Mouse (Mus musculus): ENCODE measurements around the gene Tnfrsf8. TPM values are rescaled to one million over a fixed set of nuclear protein-coding genes. Genes with fewer than 3 reads are reported as not detected.

Tnfrsf8 gene
- total and polyA plus RNA-seq, 3 experiments: 12.7 to 31.0 (median 24.7) TPM

DNA sequence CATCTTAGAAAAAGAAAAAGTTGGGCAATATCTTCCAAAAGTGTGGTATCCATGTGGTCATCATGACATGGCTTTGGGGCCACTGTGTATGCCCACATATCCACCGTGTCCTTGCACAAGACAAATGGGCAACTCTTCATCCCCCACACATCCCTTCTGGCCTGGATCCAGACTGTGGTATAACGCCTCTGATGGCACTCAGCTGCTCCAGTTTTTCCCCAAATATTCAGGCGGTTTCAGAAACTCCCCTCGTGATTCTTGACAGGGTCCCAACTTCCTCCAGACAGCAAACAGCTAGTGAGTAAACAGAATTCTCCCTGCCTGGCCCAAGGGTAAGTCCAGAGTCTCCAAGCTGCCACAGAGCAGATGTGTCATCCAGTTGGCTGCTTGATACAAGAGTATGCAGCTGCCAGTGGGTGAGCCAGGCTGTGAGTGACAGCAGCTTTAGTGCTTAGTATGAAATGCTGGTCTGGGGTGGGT is 47.3 kb downstream of the Tnfrsf8 start:
- Histone ChIP-seq H3K4me2 (ENCODE audit: insufficient read depth, low read depth, poor library complexity, severe bottlenecking) (no peak overlapping the region), H3K9me3 (replicated peaks; ENCODE audit: low read length) (no peaks in the 10 kb centered on the region), H3K4me3 (replicated peaks in 1 of 3; ENCODE audit: low read depth in 2 of 3, low read length in 2 of 3, poor library complexity in 1 of 3) (no peak overlapping the region), H3K27ac (ENCODE audit: insufficient read depth, low read depth) (no peak overlapping the region), H3K4me1 (ENCODE audit: control insufficient read depth in 1 of 2, insufficient read depth in 2 of 2) (peaks cover 9 to 38% of the 10 kb centered on the region in 2 experiments; a peak in 3 of 4 replicates), H3K9ac (ENCODE audit: insufficient read depth, low read depth) (no peak overlapping the region), H3K36me3 (replicated peaks in 1 of 2; ENCODE audit: control insufficient read depth in 1 of 2, insufficient read depth in 1 of 2, low read length in 1 of 2) (peaks cover 14 to 32% of the 10 kb centered on the region in 2 experiments), H3K27me3 (replicated peaks) (no peaks in the 10 kb centered on the region), H3K79me2 (replicated peaks; ENCODE audit: control insufficient read depth, extremely low read depth, insufficient read depth, poor library complexity, severe bottlenecking) (no peaks in the 10 kb centered on the region)
- in situ Hi-C loops (cut with MboI; ENCODE audit: low pct_ligation_motif_present, low pct_unique_long_range_greater_than_20kb, low sequenced_read_pairs): no loop called here
- dilution Hi-C loops (cut with MboI; ENCODE audit: extremely low pct_ligation_motif_present, extremely low pct_unique_long_range_greater_than_20kb, low sequenced_read_pairs): no loop called here
- no peak for DNase-seq (ENCODE audit: extremely low read depth)
- TF ChIP-seq JUND (conservative IDR thresholded peaks at IDR 0.05; ENCODE audit: low read depth, low read length) (no peak), E2F4 (IDR thresholded peaks at IDR 0.05; ENCODE audit: insufficient replicate concordance, low read depth, low read length) (no peak), CHD1 (IDR thresholded peaks at IDR 0.05; ENCODE audit: low read depth, low read length) (no peak), UBTF (IDR thresholded peaks at IDR 0.05; ENCODE audit: low read depth, low read length) (no peak), TCF12 (IDR thresholded peaks at IDR 0.05; ENCODE audit: low read depth, low read length) (no peak), RCOR1 (conservative IDR thresholded peaks at IDR 0.05; ENCODE audit: low read depth, low read length) (no peak), POLR2A (IDR thresholded peaks at IDR 0.05; ENCODE audit: low read depth, low read length) (no peak), MYC (IDR thresholded peaks at IDR 0.05; ENCODE audit: low read depth, low read length) (no peak), PAX5 (IDR thresholded peaks at IDR 0.05; ENCODE audit: low read length) (no peak), RAD21 (IDR thresholded peaks at IDR 0.05; ENCODE audit: low read depth, low read length) (no peak), MAX (IDR thresholded peaks at IDR 0.05; ENCODE audit: low read length) (no peak), HCFC1 (IDR thresholded peaks at IDR 0.05; ENCODE audit: low read depth, low read length) (no peak), NELFE (IDR thresholded peaks at IDR 0.05; ENCODE audit: low read depth, low read length) (no peak)

- Histone ChIP-seq H3K27ac (ENCODE audit: insufficient read depth, low read depth) (no peak overlapping the region), H3K79me2 (replicated peaks; ENCODE audit: control insufficient read depth, extremely low read depth, insufficient read depth, poor library complexity, severe bottlenecking) (no peaks in the 10 kb centered on the region), H3K4me1 (ENCODE audit: control insufficient read depth in 1 of 2, insufficient read depth in 2 of 2) (peaks cover 9 to 34% of the 10 kb centered on the region in 2 experiments; a peak in 3 of 4 replicates), H3K9me3 (replicated peaks; ENCODE audit: low read length) (no peaks in the 10 kb centered on the region), H3K27me3 (replicated peaks) (no peaks in the 10 kb centered on the region), H3K4me2 (ENCODE audit: insufficient read depth, low read depth, poor library complexity, severe bottlenecking) (no peak overlapping the region), H3K4me3 (replicated peaks in 1 of 3; ENCODE audit: low read depth in 2 of 3, low read length in 2 of 3, poor library complexity in 1 of 3) (no peak overlapping the region), H3K36me3 (replicated peaks in 1 of 2; ENCODE audit: control insufficient read depth in 1 of 2, insufficient read depth in 1 of 2, low read length in 1 of 2) (peaks cover 14 to 32% of the 10 kb centered on the region in 2 experiments), H3K9ac (ENCODE audit: insufficient read depth, low read depth) (no peak overlapping the region)
- dilution Hi-C loops (cut with MboI; ENCODE audit: extremely low pct_ligation_motif_present, extremely low pct_unique_long_range_greater_than_20kb, low sequenced_read_pairs): no loop called here
- no peak for TF ChIP-seq KAT2A (IDR thresholded peaks at IDR 0.05; ENCODE audit: insufficient replicate concordance, low read length)
- TF ChIP-seq USF2 (conservative IDR thresholded peaks at IDR 0.05; ENCODE audit: low read depth, low read length): no peak
- in situ Hi-C loops (cut with MboI; ENCODE audit: low pct_ligation_motif_present, low pct_unique_long_range_greater_than_20kb, low sequenced_read_pairs): no loop called here
- no peak for DNase-seq (ENCODE audit: extremely low read depth)
Observed at GRCm38 (mm10) chr4:145266505-145266904, 48.5 kb downstream of the Tnfrsf8 start.
